Mouse (Mus musculus) gastrocnemius, postnatal 4 days (tissue): ENCODE measurements around the gene Enpp1. TPM values are rescaled to one million over a fixed set of nuclear protein-coding genes. Genes with fewer than 3 reads are reported as not detected.

Experiments used
- DNase-seq, 2 experiments: peaks; one replicate each; pipeline ENCODE4 v3.0.0; 2021 to 2022; ENCODE audit warnings: low spot score in 2 of 2, mixed read lengths in 2 of 2
- long read RNA-seq, 2 experiments: library from polyadenylated mRNA; stranded (forward); transcript quantifications; one replicate each; pipeline ENCODE4 v2.0.0; 2021
- total RNA-seq, 2 experiments: library from RNA; stranded (reverse); gene quantifications; 2 replicates each; pipeline ENCODE4 v1.2.3; 2021

Gene Enpp1
- total RNA-seq, result 1 to 10 TPM; 8.0 to 9.7 TPM
- long read RNA-seq, experiment 1, full-length matches to known transcripts, result 16 of 20 reads
- long read RNA-seq, experiment 1, partial matches to known transcripts, result 1 of 20 reads
- long read RNA-seq, experiment 1, other reads (novel, unspliced or antisense), result 3 of 20 reads
- long read RNA-seq, experiment 2, full-length matches to known transcripts, result 18 of 20 reads
- long read RNA-seq, experiment 2, partial matches to known transcripts, result 0 of 20 reads
- long read RNA-seq, experiment 2, other reads (novel, unspliced or antisense), result 2 of 20 reads

DNA sequence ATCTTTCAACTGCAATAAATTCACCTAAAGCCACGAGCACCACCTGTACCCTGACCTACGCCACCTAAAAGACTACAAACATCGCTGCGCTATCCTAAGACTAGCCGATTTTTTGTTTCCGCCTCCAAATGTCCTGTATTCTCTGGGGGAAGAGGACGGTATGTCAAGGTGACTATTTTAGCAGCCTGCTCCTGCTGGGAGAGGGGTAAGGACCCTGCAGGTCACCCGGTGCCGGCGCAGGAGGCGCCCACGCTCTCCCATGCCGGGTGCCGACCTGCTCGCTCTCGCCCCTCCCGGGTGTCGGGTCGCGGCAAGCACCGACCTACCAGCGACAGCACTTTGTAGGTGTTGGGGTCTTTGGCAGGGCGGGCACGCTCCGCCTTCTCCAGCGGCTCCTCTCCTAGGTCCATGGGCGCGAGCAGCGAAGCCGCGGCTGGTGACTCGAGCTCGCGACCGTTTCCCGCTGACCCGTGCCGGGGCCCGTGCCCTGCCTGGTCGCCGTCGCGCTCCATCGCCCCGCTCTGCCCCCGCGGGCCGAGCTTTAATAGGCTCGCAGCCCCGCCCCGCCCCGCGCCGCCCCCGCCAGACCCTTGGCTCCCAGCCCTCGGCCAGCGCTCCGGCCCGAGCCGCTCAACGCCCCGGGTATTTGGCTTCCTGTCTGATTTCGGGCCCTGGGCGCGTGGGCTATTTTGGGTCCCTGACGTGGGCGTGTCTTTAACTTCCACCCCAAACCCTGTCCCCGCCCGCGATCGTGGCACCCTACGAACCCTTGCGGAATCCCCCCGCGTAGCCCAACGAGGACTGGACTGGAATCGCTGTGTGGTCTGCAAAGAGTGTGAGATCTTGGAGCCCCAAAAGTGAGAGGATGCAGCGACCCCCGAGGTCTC lies at the start of gene Enpp1:
Gene Enpp1 (minus strand): TSS at position 680 of the 887 bp plus-strand sequence.
- DNase-seq, result peak; percentile 57 to 69

DNA sequence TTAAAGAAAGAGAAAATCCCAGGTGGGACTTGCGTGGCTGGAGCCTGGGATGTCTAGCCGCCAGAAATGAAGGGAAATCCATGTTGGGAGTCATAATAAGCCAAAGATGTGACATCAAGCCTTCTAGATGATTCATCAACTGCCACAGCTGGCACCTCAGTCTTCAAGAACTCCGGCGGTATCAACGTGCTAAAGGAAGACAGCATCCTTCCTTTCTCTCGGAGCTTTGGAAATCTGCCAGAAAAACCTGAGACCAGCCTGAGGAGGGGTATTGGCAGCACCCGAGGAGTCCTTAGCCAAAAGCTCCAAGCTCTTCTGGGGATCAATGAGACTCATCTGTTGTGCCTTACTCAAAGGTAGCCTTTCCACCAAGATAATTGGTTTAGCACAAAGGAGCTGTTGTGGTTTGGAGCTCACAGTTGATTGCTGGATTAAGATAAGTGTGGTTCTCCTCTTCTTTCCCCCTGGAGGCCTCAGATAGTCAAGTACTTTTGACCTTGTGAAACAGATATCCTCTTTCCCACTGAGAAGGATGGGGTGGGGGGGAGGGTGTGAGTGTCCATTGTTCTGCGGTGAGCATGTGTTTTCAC lies 46.5 kb upstream of the Enpp1 start:
- no peak for DNase-seq

- no peak for DNase-seq
These were observed 43.0 kb upstream of the Enpp1 start for GRCm38 (mm10) chr10:24754874-24755540.

GRCm38 (mm10) chr10:24754251-24754835 lies 42.4 kb upstream of the Enpp1 start:
- no peak for DNase-seq

GRCm38 (mm10) chr10:24753536-24754250 lies 41.7 kb upstream of the Enpp1 start:
- DNase-seq, result no peak

DNA sequence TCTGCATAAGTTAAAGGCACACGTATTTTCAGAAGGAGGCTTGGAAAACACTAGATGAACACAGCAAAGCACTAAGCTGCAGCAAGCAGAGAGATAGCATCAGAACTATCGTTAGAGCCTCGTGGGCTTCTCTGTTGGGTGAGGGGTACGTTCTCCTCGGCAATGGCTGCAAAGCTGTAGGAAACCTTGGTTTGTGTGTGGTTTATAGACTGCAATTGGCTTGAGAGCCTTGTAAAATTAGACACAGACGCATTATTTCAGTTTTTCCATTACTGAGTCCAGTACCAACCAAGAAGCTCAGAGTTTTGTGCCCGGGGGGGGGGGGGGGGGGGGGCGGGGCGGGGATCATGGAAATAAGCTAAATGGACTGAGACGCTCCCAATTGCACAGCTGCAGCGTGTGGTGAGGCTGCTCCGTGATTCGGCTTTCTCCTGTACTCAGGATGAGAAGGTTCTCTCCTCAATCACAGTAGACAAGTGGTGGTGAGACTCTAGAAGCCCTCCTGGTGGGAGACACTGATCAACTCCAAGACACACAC lies 31.1 kb upstream of the Enpp1 start:
- no peak for DNase-seq

GRCm38 (mm10) chr10:24741229-24742198 lies 29.6 kb upstream of the Enpp1 start:
- no peak for DNase-seq

GRCm38 (mm10) chr10:24739171-24739570 lies 27.2 kb upstream of the Enpp1 start:
- no peak for DNase-seq

DNA sequence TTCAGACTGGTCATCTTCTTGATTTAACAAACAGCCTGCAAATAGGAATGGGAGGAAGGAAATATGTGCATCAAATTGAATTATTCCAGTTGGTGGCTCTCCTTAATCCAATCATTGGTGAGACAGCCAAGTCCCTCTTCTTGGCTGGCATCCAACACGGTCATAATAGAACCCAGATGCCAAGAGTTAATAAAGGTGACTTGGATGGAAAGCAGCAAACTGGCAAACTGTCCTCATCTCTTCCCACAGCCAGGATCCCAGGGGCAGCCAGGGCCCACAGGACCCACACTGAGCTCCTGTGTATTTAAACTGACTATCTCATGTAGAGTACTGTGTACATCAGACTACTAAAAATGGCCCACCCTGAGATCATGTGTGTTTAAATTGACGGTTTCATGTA lies 26.5 kb upstream of the Enpp1 start:
- DNase-seq, result no peak

DNA sequence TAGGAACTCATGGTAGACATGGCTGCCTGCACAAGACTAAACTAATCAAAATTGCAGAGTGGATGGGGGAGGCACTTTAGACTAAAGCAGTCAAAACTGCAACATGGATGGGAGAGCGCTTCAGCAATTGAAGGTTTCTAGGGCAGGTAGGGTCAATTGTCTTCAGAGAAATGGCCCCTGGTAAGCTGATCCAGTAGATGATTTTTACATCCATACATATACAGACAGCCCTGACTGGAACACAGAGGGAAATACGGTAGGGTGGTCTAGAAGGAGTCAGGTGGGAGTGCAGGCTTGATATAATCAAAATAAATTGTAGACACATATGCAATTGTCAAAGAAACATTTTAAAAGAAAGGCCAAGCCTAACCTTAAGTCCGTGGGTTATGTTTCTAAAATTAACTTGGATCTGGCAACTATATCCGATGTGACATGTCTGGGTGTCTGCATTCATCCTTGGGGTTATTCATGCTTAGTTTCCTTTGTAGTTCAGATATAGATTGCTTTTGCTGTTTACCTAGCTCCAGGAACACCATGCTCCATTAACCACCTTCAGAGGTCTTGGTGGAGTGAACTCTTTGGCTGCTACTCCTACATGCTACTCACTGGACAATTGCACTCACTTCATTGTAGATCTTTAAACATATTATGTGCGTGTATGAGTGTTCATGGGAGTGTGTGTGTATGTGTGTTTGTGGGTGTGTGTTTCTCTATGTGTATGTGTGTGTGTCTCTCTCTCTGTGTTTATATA lies 23.2 kb upstream of the Enpp1 start:
- DNase-seq, result no peak

GRCm38 (mm10) chr10:24727478-24727877 lies 15.5 kb upstream of the Enpp1 start:
- DNase-seq, result no peak

DNA sequence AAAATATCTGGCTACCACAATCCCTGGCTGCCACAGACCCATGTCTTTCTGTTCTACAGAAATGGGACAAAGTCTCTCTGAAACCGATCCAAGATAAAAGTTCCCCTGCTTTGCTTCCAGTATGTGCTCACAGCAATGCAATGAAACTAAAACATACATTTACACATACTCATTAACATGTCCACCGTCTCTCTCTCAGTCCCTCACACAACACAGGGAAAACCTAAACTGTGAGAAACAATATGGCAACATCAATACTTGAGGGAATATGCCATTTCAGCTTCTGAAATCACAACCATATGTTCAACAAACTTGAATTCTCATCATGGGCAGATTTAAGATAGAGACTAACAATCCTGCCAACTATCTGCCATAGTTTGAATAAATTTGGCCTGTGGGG lies 13.2 kb upstream of the Enpp1 start:
- DNase-seq, result no peak

GRCm38 (mm10) chr10:24721841-24722240 lies 9.9 kb upstream of the Enpp1 start:
- DNase-seq, result no peak

DNA sequence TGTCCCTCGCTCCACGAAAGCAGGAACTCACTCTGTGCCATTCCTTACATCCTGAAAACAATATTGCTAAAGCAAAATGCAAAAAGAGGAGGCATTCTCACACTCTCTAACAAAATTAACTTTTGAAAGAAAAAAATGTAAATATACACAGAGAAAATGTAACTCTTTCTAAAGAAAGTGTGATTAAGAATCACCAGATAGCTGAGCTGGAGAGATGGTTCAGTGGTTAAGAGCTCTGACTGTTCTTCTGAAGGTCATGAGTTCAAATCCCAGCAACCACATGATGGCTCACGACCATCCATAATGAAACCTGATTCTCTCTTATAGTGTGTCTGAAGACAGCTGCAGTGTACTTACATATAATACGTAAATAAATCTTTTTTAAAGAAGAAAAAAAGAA lies 7.4 kb upstream of the Enpp1 start:
- DNase-seq, result no peak

DNA sequence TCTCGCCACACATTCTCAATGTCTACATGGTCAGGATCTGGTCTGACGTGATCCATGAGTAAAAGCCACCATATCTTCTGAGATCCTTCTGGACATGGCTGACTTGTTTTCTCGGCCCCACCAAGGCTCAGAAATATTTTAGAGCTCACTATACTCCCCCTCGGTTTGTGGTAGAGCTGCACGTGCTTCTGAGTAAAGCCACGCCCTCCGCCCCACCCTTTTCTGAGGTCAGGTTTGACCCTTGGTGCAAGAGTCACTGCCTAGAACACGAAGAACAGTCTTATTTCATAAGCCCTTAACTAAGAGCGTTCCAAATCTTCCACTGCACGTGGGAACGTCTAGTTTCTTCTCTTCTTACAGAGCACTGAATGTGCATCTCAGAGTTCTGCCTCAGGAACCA lies 6.8 kb upstream of the Enpp1 start:
- no peak for DNase-seq

GRCm38 (mm10) chr10:24718058-24718457 lies 6.1 kb upstream of the Enpp1 start:
- DNase-seq, result no peak

DNA sequence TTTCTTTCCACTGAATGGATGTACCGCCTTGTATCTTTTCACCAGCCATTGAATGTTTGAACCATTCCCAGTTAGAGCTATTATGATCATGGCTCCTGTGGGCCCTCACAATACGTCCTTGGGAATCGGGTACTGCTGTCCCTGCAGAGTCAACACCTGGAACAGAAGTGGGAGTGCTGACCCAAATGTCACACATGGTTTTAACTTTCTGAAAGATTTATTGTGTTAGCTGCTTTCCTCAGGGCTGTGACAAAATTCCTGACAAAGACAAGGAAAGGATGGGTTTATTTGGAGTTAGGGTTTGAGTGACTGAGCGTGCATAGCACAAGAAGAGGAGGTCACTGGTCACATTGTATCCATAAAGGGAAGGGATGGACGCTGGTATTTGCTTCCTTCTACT lies 4.3 kb upstream of the Enpp1 start:
- no peak for DNase-seq

- no peak for DNase-seq
These were observed 942 bp upstream of the Enpp1 start for GRCm38 (mm10) chr10:24712901-24713300.
